Mouse (Mus musculus) kidney, embryonic 14.5 days (tissue): Measurements from ENCODE around the gene Bbs2. TPM values are rescaled to one million over a fixed set of nuclear protein-coding genes. Genes with fewer than 3 reads are reported as not detected.
A peak's percentile ranks its signal among the peaks of the same experiment; 100 is the strongest.
"Not testable (repeated sequence)": the region's sequence is repeated elsewhere in the genome, so short reads cannot be mapped to it uniquely, and the experiment has no call there.

Experiments used
- ATAC-seq: fragments of 200-750 bp; cut with Nextera tagmentation; 2 replicates; pipeline ENCODE4 v1.8.0; 2017; ENCODE audit warnings: moderate number of reproducible peaks, mild to moderate bottlenecking, moderate TSS enrichment, moderate library complexity; ENCODE audit not compliant: low FRiP score, low TSS enrichment
- H3K27ac ChIP-seq: fragments of 300-500 bp; sonication (generic); 2 replicates; pipeline ENCODE4 v1.5.1; 2014; ENCODE audit warnings: low read depth, mild to moderate bottlenecking, low read length, moderate library complexity, mixed read lengths
- H3K27me3 ChIP-seq: fragments of 300-500 bp; sonication (generic); 2 replicates; pipeline ENCODE4 v1.6.1; 2014; ENCODE audit warnings: mild to moderate bottlenecking, low read length; ENCODE audit not compliant: control insufficient read depth, insufficient read depth
- H3K36me3 ChIP-seq: fragments of 300-500 bp; sonication (generic); 2 replicates; pipeline ENCODE4 v1.6.1; 2014; ENCODE audit warnings: low read length, mixed read lengths; ENCODE audit not compliant: control insufficient read depth, insufficient read depth
- H3K4me1 ChIP-seq: fragments of 300-500 bp; sonication (generic); 2 replicates; pipeline ENCODE4 v1.6.1; 2014; ENCODE audit warnings: low read length, mixed read lengths; ENCODE audit not compliant: control insufficient read depth, insufficient read depth
- H3K4me2 ChIP-seq: fragments of 300-500 bp; sonication (generic); replicated peaks from 2 replicates; pipeline ENCODE4 v1.6.1; 2014; ENCODE audit warnings: low read depth, mild to moderate bottlenecking, low read length
- H3K4me3 ChIP-seq: fragments of 300-500 bp; sonication (generic); 2 replicates; pipeline ENCODE4 v1.5.1; 2014; ENCODE audit warnings: mild to moderate bottlenecking, low read length
- H3K9ac ChIP-seq: fragments of 300-500 bp; sonication (generic); 2 replicates; pipeline ENCODE4 v1.6.1; 2014; ENCODE audit warnings: low read depth, mild to moderate bottlenecking, low read length, moderate library complexity
- H3K9me3 ChIP-seq: fragments of 300-500 bp; sonication (generic); 2 replicates; pipeline ENCODE4 v1.6.1; 2016; ENCODE audit warnings: low read length; ENCODE audit not compliant: control insufficient read depth
- WGBS: fragments of 180-500 bp; shearing (Covaris S2); extraction: QIAGEN DNeasy Blood & Tissue Kit; methylation state at CpG from one replicate; pipeline ENCODE4 v1.1.7; 2014; 5-methylcytosine and 5-hydroxymethylcytosine counted together
- polyA plus RNA-seq: library from polyadenylated mRNA; unstranded; fragments of >200 nt; fragmentation: Nextera tagmentation; extraction: Ambion mirVana; gene quantifications from 2 replicates; pipeline ENCODE4 v1.2.1, GENCODE M21; 2014

Gene Bbs2
- polyA plus RNA-seq, 1 experiment from 2014 or later: 16.8 TPM

DNA sequence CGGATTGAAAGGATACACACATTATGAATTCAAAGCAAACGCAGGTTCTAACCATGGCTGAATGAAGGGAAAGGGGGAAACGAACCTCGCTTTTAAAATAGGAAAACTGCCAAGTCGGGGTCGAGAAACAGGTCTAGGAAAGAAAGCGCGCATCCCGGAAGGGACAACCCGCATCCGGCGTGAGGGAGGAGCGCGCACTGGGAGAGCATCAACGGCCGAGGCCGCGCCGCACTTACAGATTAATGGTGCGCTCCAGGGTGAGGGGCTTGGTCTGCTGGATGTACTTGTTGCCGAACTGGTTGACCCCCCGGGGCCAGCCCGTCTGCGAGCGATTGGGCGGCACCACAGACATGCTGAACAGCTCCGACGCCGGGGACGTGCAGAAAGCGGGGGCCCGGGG lies 62.2 kb downstream of the Bbs2 start:
- H3K4me3 ChIP-seq: peak overlapping the region; percentile 88
- peak overlapping the region; percentile 80 for H3K27ac ChIP-seq
- H3K27me3 ChIP-seq, H3K9me3 ChIP-seq, H3K4me1 ChIP-seq, H3K36me3 ChIP-seq: not testable (repeated sequence)
- ATAC-seq: peak; percentile 94
- H3K9ac ChIP-seq: peak overlapping the region; percentile 52
- under 1% methylated on average over 21 of the region's 32 CpGs for WGBS
- H3K4me2 ChIP-seq: peak overlapping the region; percentile 81

DNA sequence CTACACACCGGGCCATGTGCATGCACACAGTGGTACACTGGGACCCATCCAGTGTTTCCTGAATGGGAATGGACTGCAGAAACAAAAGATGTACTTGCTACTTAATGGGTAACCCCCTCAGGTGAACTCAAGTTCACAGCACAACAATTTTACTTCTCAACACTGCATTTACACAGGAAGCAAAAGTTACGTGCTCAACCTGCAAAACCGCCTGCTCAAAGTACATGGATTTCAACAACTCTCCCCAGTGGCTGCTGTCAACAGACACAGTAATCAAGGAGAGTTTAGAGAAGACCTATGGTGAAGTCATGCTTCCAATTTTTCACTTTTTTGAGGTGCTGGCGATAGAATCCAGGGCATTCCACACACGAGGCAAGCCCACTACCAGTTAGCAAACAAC lies 63.5 kb downstream of the Bbs2 start:
- Histone ChIP-seq H3K4me1 (peaks cover 9% of the 10 kb centered on the region; the same call in 1 of the 2 replicates), H3K9me3 (no peaks in the 10 kb centered on the region), H3K4me3 (peak overlapping the region; percentile 88), H3K27me3 (no peaks in the 10 kb centered on the region), H3K9ac (peak overlapping the region; percentile 52; the same call in 1 of the 2 replicates), H3K36me3 (peaks cover 9% of the 10 kb centered on the region; the same call in 1 of the 2 replicates), H3K4me2 (peak overlapping the region; percentile 81), H3K27ac (no peak overlapping the region)
- no peak for ATAC-seq
- 59% methylated on average over 5 of the region's 5 CpGs for WGBS

DNA sequence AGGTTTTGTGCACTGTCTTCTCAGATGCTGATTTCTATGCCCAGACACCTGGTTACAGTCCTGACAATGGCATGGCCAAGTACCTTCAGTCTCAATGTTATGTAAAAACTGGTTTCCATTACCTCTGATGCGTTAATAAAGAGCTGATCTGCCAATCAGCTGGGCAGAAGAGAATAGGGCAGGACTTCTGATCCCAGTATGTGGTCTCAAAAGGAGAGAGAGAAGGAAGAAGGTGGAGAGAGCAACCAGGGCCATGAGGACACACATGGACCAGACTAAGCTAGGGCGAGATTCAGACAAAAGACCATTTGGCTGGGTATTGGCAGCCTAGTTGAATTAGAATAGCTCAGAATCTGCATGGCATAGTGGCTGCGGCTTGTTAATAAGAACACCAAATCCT lies 65.1 kb downstream of the Bbs2 start:
- 82% methylated on average over 3 of the region's 3 CpGs for WGBS
- no peaks in the 10 kb centered on the region for H3K27me3 ChIP-seq
- H3K9ac ChIP-seq: no peak overlapping the region
- no peak overlapping the region for H3K4me2 ChIP-seq
- ATAC-seq: no peak
- no peak overlapping the region for H3K4me3 ChIP-seq
- peaks cover 9% of the 10 kb centered on the region; the same call in 1 of the 2 replicates for H3K4me1 ChIP-seq
- no peaks in the 10 kb centered on the region for H3K9me3 ChIP-seq
- peaks cover 24% of the 10 kb centered on the region for H3K36me3 ChIP-seq
- H3K27ac ChIP-seq: no peak overlapping the region

DNA sequence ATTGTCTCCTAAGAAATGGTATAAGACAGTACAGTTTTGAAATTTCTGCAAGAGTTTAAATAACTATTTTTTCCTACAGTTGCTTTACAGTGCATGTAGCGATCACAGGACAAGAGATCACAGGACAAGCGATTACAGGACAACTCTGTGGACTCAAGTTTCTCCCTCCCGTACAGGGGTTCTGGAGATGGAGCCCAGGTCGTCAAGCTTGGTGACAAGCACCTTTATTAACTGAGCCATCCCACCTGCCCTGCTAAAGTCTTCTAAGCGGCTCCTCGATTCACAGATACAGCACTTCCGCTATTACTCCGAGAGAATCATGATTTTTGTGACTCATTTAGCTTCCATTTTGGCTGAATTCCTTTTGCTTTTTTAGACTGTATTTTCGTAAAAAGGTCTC lies 69.0 kb downstream of the Bbs2 start:
- WGBS: 87% methylated on average over 9 of the region's 9 CpGs
- no peaks in the 10 kb centered on the region for H3K4me1 ChIP-seq
- no peak overlapping the region for H3K4me2 ChIP-seq
- peaks cover 59% of the 10 kb centered on the region for H3K36me3 ChIP-seq
- no peaks in the 10 kb centered on the region for H3K27me3 ChIP-seq
- H3K27ac ChIP-seq: no peak overlapping the region
- no peak overlapping the region for H3K9ac ChIP-seq
- no peaks in the 10 kb centered on the region for H3K9me3 ChIP-seq
- no peak for ATAC-seq
- no peak overlapping the region for H3K4me3 ChIP-seq

DNA sequence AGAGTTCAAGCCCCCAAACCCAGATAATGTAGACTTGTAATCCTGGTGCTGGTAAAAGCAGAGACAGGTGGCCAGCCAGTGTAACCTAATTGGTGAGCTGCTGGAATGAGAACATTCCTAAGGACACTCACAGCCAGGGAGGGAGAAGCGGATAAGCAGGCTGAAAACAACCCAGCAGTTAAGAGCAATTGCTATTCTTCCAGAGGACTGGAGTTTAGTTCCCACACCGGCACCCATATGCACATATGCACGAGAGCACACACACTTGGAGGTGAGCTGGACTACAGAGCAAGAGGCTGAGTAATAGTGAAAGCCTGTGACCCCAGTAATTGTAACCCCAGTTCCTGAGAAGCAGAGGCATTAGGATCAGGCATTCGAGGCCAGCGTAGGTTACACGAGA lies 74.8 kb downstream of the Bbs2 start:
- no peak overlapping the region for H3K4me2 ChIP-seq
- H3K27me3 ChIP-seq: no peaks in the 10 kb centered on the region
- H3K9me3 ChIP-seq: no peaks in the 10 kb centered on the region
- peaks cover 82% of the 10 kb centered on the region for H3K36me3 ChIP-seq
- no peaks in the 10 kb centered on the region for H3K4me1 ChIP-seq
- 97% methylated on average over 6 of the region's 6 CpGs for WGBS
- H3K4me3 ChIP-seq: no peak overlapping the region
- no peak overlapping the region for H3K27ac ChIP-seq
- no peak overlapping the region for H3K9ac ChIP-seq
- no peak for ATAC-seq

Other genes with a start within 250 kb of the Bbs2 start
- 34.0 and 49.7 TPM in 2 replicates for gene Amfr, start 86.1 kb downstream of the Bbs2 start, polyA plus RNA-seq
- 140 and 142 TPM in 2 replicates for gene Nudt21, start 61.9 kb downstream of the Bbs2 start, polyA plus RNA-seq
- gene Ogfod1, start 61.7 kb downstream of the Bbs2 start, polyA plus RNA-seq: 8.6 and 14.2 TPM in 2 replicates
- gene Mt4, start 38.3 kb upstream of the Bbs2 start, polyA plus RNA-seq: not detected in 2 replicates
- 0.60 and 1.7 TPM in 2 replicates for gene Mt3, start 53.7 kb upstream of the Bbs2 start, polyA plus RNA-seq
- gene Mt2, start 73.7 kb upstream of the Bbs2 start, polyA plus RNA-seq: 58.3 and 67.5 TPM in 2 replicates
- 123 and 166 TPM in 2 replicates for gene Mt1, start 80.2 kb upstream of the Bbs2 start, polyA plus RNA-seq
- gene Nup93, start 115.6 kb upstream of the Bbs2 start, polyA plus RNA-seq: 51.8 and 103 TPM in 2 replicates
- gene Slc12a3, start 230.3 kb upstream of the Bbs2 start, polyA plus RNA-seq: 0.39 and 0.51 TPM in 2 replicates